Mouse (Mus musculus) neural tube, embryonic 15.5 days (tissue): ENCODE data around the gene Art1. TPM values are rescaled to one million over a fixed set of nuclear protein-coding genes. Genes with fewer than 3 reads are reported as not detected.

Source experiments
- ATAC-seq: fragments of 200-750 bp; cut with Nextera tagmentation; 2 replicates; pipeline ENCODE4 v1.8.0; 2017; ENCODE audit warnings: mild to moderate bottlenecking, moderate TSS enrichment, moderate library complexity; ENCODE audit not compliant: low FRiP score
- H3K27ac ChIP-seq: fragments of 300-500 bp; sonication (generic); replicated peaks from 2 replicates; pipeline ENCODE4 v1.5.1; 2015; ENCODE audit warnings: mild to moderate bottlenecking, inconsistent platforms
- H3K27me3 ChIP-seq: fragments of 300-500 bp; sonication (generic); replicated peaks from 2 replicates; pipeline ENCODE4 v1.6.1; 2015; ENCODE audit warnings: inconsistent platforms
- H3K36me3 ChIP-seq: fragments of 300-500 bp; sonication (generic); 2 replicates; pipeline ENCODE4 v1.6.1; 2015; ENCODE audit warnings: inconsistent platforms
- H3K4me1 ChIP-seq: fragments of 300-500 bp; sonication (generic); 2 replicates; pipeline ENCODE4 v1.6.1; 2015; ENCODE audit warnings: inconsistent platforms
- H3K4me2 ChIP-seq: fragments of 300-500 bp; sonication (generic); 2 replicates; pipeline ENCODE4 v1.6.1; 2015; ENCODE audit warnings: inconsistent platforms, mild to moderate bottlenecking, moderate library complexity
- H3K4me3 ChIP-seq: fragments of 300-500 bp; sonication (generic); replicated peaks from 2 replicates; pipeline ENCODE4 v1.5.1; 2015; ENCODE audit warnings: mild to moderate bottlenecking, inconsistent platforms
- H3K9ac ChIP-seq: fragments of 300-500 bp; sonication (generic); replicated peaks from 2 replicates; pipeline ENCODE4 v1.6.1; 2015; ENCODE audit warnings: mild to moderate bottlenecking, inconsistent platforms
- H3K9me3 ChIP-seq: fragments of 300-500 bp; sonication (generic); replicated peaks from 2 replicates; pipeline ENCODE4 v1.6.1; 2016; ENCODE audit warnings: inconsistent platforms
- WGBS: fragments of 180-500 bp; shearing (Covaris S2); methylation state at CpG from one replicate; pipeline ENCODE4 v1.1.7; 2015; ENCODE audit warnings: mixed read lengths; 5-methylcytosine and 5-hydroxymethylcytosine counted together
- polyA plus RNA-seq: library from polyadenylated mRNA; unstranded; fragments of >200 nt; fragmentation: Nextera tagmentation; extraction: Ambion mirVana; gene quantifications from 2 replicates; pipeline ENCODE4 v1.2.1, GENCODE M21; 2015

Art1 gene
- polyA plus RNA-seq = 1.5 and 2.5 TPM in 2 replicates

GRCm38 (mm10) chr7:102101487-102101886 is at the start of gene Art1:
Art1 (plus strand) TSS chr7:102101743.
- H3K4me3 ChIP-seq = no peak within 1 kb of the TSS
- WGBS = 44% methylated on average over 5 of the region's 5 CpGs
- ATAC-seq = no peak

DNA sequence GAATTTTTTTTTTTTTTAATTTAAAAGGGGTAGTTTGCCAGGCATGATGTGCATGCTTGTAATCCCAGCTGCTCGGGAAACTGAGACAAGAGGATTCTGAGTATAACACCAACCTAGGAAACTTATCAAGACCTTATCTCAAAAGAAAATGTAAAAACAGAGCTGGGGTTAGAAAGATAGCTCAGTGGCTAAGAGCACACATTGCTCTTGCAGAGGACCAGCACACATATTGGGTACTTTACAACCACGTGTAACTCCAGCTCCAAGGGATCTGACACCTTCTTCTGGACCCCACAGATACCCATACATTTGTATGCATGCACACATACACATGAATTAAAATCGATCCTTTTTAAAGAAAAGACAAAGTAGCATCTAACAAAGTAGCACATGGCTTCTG is 40.2 kb upstream of the Art1 start:
- WGBS = 92% methylated on average over 3 of the region's 3 CpGs
- H3K36me3 ChIP-seq = no peaks in the 10 kb centered on the region
- no peak for ATAC-seq

More at GRCm38 (mm10) chr7:102101487-102101886, at the start of gene Art1:
- Histone ChIP-seq H3K36me3 (no peaks in the 10 kb centered on the region), H3K4me1 (peaks cover 14% of the 10 kb centered on the region), H3K27ac (no peak within 1 kb of the TSS), H3K9me3 (no peaks in the 10 kb centered on the region), H3K27me3 (no peaks in the 10 kb centered on the region; the same call in 1 of the 2 replicates), H3K9ac (no peak within 1 kb of the TSS), H3K4me2 (no peak within 1 kb of the TSS)

GRCm38 (mm10) chr7:102062203-102062602 is 39.3 kb upstream of the Art1 start:
- no peak for ATAC-seq
- H3K36me3 ChIP-seq = no peaks in the 10 kb centered on the region
- no peak overlapping the region for H3K27ac ChIP-seq
- peaks cover 39% of the 10 kb centered on the region for H3K4me1 ChIP-seq
- no peak overlapping the region for H3K4me3 ChIP-seq
- no peaks in the 10 kb centered on the region for H3K27me3 ChIP-seq
- WGBS = 87% methylated on average over 1 of the region's 1 CpGs
- no peak overlapping the region for H3K4me2 ChIP-seq
- no peak overlapping the region for H3K9ac ChIP-seq
- no peaks in the 10 kb centered on the region for H3K9me3 ChIP-seq

More for the DNA sequence above, 40.2 kb upstream of the Art1 start:
- no peak overlapping the region for H3K4me3 ChIP-seq
- H3K4me2 ChIP-seq = no peak overlapping the region
- H3K9ac ChIP-seq = no peak overlapping the region
- H3K27ac ChIP-seq = no peak overlapping the region
- H3K4me1 ChIP-seq = peaks cover 34% of the 10 kb centered on the region
- no peaks in the 10 kb centered on the region for H3K9me3 ChIP-seq
- no peaks in the 10 kb centered on the region for H3K27me3 ChIP-seq

- Histone ChIP-seq H3K36me3 (no peaks in the 10 kb centered on the region), H3K4me1 (peaks cover 39% of the 10 kb centered on the region), H3K4me2 (peak overlapping the region; percentile 69), H3K9ac (no peak overlapping the region; the same call in 1 of the 2 replicates), H3K27me3 (no peaks in the 10 kb centered on the region), H3K9me3 (no peaks in the 10 kb centered on the region), H3K4me3 (peak overlapping the region; percentile 79), H3K27ac (no peak overlapping the region)
- 87% methylated on average over 9 of the region's 9 CpGs for WGBS
- ATAC-seq = no peak
These were observed 37.7 kb upstream of the Art1 start for GRCm38 (mm10) chr7:102063891-102064290.

- 1% methylated on average over 9 of the region's 9 CpGs for WGBS
- H3K27me3 ChIP-seq = no peaks in the 10 kb centered on the region
- no peaks in the 10 kb centered on the region for H3K36me3 ChIP-seq
- H3K9me3 ChIP-seq = no peaks in the 10 kb centered on the region
- H3K4me2 ChIP-seq = peak overlapping the region; percentile 69
- peak overlapping the region; percentile 91 for H3K27ac ChIP-seq
- H3K4me3 ChIP-seq = peak overlapping the region; percentile 79
- peak overlapping the region; percentile 68 for H3K9ac ChIP-seq
- H3K4me1 ChIP-seq = peaks cover 39% of the 10 kb centered on the region
- peak; percentile 54 for ATAC-seq
These were observed 36.9 kb upstream of the Art1 start for GRCm38 (mm10) chr7:102064655-102065045.

GRCm38 (mm10) chr7:102065046-102065891 is 36.3 kb upstream of the Art1 start, which contains the start of the genes Rnf121, Xndc1 and Xntrpc:
Rnf121 (minus strand) TSS chr7:102065469.
Xndc1 (plus strand) TSS chr7:102065511.
Xntrpc (plus strand) TSS chr7:102065713.
- H3K4me3 ChIP-seq = peak within 1 kb of the TSS; percentile 79
- no peaks in the 10 kb centered on the region for H3K9me3 ChIP-seq
- peak within 1 kb of the TSS; percentile 68 for H3K9ac ChIP-seq
- no peaks in the 10 kb centered on the region for H3K36me3 ChIP-seq
- ATAC-seq = peak; percentile 99
- peak within 1 kb of the TSS; percentile 91 for H3K27ac ChIP-seq
- under 1% methylated on average over 56 of the region's 56 CpGs for WGBS
- peak within 1 kb of the TSS; percentile 69 for H3K4me2 ChIP-seq
- H3K4me1 ChIP-seq = peaks cover 39% of the 10 kb centered on the region
- H3K27me3 ChIP-seq = no peaks in the 10 kb centered on the region

DNA sequence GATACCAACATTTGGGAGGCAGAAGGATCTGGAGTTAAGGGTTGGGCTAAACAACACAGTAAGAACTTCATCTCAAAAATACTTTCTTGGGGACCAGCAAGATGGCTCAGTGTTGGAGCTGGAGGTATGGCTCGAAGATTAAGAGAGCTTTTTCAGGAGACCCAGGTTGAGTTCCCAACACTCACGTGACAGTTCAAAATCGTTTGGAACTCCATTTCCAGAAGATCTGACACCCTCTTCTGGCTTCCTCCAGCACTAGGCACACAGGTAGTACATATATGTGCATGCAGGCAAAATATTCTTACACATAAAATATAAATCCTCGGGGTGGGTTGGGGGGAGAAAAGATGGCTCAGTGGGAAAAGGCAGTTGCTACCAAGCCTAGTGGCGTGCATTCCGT is 35.2 kb upstream of the Art1 start:
- Histone ChIP-seq H3K27me3 (no peaks in the 10 kb centered on the region), H3K4me1 (peaks cover 38% of the 10 kb centered on the region), H3K36me3 (peaks cover 3% of the 10 kb centered on the region; the same call in 1 of the 2 replicates), H3K9ac (peak overlapping the region; percentile 68; the same call in 1 of the 2 replicates), H3K9me3 (no peaks in the 10 kb centered on the region), H3K4me2 (peak overlapping the region; percentile 69), H3K4me3 (peak overlapping the region; percentile 79), H3K27ac (no peak overlapping the region)
- ATAC-seq = no peak
- 87% methylated on average over 6 of the region's 6 CpGs for WGBS

DNA sequence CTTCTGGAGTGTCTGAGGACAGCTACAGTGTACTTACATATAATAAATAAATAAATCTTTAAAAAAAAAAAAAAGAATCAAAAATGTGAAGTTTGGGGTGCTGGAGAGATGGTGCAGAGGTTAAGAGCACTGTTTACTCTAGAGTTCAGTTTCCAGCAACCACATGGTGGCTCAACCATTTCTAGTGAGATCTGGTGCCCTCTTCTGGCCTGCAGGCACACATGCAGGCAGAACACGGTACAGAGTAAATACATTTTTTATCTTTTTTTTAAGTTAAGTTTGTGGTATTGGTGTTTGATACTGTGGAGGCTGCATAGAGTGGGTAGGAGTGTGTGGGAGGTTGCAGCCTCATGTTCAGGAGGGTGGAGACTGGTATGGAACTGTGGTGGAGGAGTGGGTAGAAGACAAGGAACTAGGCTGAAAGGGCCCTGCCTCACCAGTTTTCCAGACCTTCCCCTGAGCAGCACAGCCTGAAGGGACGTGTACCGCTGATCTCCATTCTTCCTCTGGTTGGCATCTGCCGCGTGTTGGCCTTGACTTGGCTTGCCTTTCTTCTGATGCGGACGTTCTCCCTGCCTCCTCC is 24.7 kb upstream of the Art1 start:
- ATAC-seq = no peak
- H3K27ac ChIP-seq = no peak overlapping the region
- H3K9ac ChIP-seq = no peak overlapping the region
- H3K27me3 ChIP-seq = no peaks in the 10 kb centered on the region
- no peak overlapping the region for H3K4me3 ChIP-seq
- 90% methylated on average over 7 of the region's 7 CpGs for WGBS
- H3K4me2 ChIP-seq = no peak overlapping the region
- H3K4me1 ChIP-seq = no peaks in the 10 kb centered on the region
- peaks cover 78% of the 10 kb centered on the region for H3K36me3 ChIP-seq
- no peaks in the 10 kb centered on the region for H3K9me3 ChIP-seq

- no peak for ATAC-seq
- H3K4me3 ChIP-seq = no peak overlapping the region
- no peak overlapping the region for H3K27ac ChIP-seq
- WGBS = 80% methylated on average over 7 of the region's 7 CpGs
- no peaks in the 10 kb centered on the region for H3K9me3 ChIP-seq
- H3K9ac ChIP-seq = no peak overlapping the region
- H3K36me3 ChIP-seq = peaks cover 78% of the 10 kb centered on the region
- no peaks in the 10 kb centered on the region for H3K4me1 ChIP-seq
- H3K27me3 ChIP-seq = no peaks in the 10 kb centered on the region
- H3K4me2 ChIP-seq = no peak overlapping the region
These were observed 23.0 kb upstream of the Art1 start for GRCm38 (mm10) chr7:102078517-102078916.

DNA sequence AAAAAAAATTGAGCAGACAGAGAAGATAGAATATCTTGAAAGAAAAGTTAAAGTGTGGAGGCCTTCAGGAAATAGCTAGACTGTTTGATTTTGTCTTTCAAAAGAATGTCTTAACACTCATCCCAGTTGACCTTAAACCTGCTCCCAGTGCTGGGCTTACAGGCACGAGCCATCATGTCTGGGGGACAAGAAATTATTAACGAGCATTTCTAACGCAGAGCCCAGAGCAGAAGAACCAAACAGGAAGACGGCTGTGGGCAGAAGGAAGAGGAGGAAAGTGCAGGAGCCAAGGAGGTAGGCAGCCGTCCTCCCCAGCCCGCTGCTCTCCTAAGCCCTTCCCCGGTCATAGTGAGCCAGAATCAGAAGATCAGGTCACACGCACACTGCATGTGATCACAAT is 21.2 kb upstream of the Art1 start:
- peaks cover 69% of the 10 kb centered on the region for H3K36me3 ChIP-seq
- H3K9me3 ChIP-seq = no peaks in the 10 kb centered on the region
- H3K9ac ChIP-seq = no peak overlapping the region
- ATAC-seq = no peak
- no peak overlapping the region for H3K27ac ChIP-seq
- no peak overlapping the region for H3K4me2 ChIP-seq
- 92% methylated on average over 8 of the region's 8 CpGs for WGBS
- no peak overlapping the region for H3K4me3 ChIP-seq
- H3K27me3 ChIP-seq = no peaks in the 10 kb centered on the region
- no peaks in the 10 kb centered on the region for H3K4me1 ChIP-seq

DNA sequence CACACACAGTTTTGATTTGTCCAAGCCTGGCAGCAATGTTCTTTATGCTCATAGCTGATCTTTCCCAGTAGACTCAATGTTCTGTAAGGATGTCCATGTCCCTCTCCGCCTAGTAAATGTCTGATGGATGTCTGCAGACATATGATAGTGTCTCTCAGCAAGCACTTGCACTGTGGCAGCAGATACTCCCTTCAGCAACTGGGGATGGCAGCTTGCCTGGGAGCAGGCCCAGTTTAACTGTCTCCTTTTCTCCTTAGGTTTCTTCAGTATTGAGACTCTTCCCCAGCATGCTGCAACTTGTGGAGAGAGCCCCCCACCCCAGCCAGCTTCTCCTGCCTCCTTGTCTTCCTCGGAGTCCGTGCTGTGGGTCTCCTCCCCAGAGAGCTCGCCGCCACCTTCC is 19.8 kb upstream of the Art1 start:
- no peak overlapping the region for H3K4me2 ChIP-seq
- no peaks in the 10 kb centered on the region for H3K27me3 ChIP-seq
- no peak for ATAC-seq
- no peaks in the 10 kb centered on the region for H3K4me1 ChIP-seq
- peaks cover 59% of the 10 kb centered on the region for H3K36me3 ChIP-seq
- no peak overlapping the region for H3K4me3 ChIP-seq
- H3K27ac ChIP-seq = no peak overlapping the region
- H3K9me3 ChIP-seq = no peaks in the 10 kb centered on the region
- 96% methylated on average over 5 of the region's 5 CpGs for WGBS
- H3K9ac ChIP-seq = no peak overlapping the region

- Histone ChIP-seq H3K4me3 (no peak within 1 kb of the TSS), H3K27me3 (no peaks in the 10 kb centered on the region), H3K4me2 (no peak within 1 kb of the TSS), H3K9me3 (no peaks in the 10 kb centered on the region), H3K4me1 (no peaks in the 10 kb centered on the region), H3K9ac (no peak within 1 kb of the TSS), H3K36me3 (peaks cover 50% of the 10 kb centered on the region), H3K27ac (no peak within 1 kb of the TSS)
- 82% methylated on average over 5 of the region's 5 CpGs for WGBS
- no peak for ATAC-seq
These were observed 18.7 kb upstream of the Art1 start, which contains the start of gene Trpc2 for GRCm38 (mm10) chr7:102082816-102083215. Trpc2 (plus strand) TSS chr7:102083116.
